Mouse (Mus musculus): ENCODE results near the gene Satb2. TPM values are rescaled to one million over a fixed set of nuclear protein-coding genes. Genes with fewer than 3 reads are reported as not detected.

The Satb2 gene
- polyA plus RNA-seq, 1 experiment from 2014 or later, result 0.90 TPM

- H3K4me3 ChIP-seq (ENCODE audit: low read depth, low read length), result no peak overlapping the region
- 65% methylated on average over 4 of the region's 4 CpGs for WGBS (ENCODE audit: insufficient replicate concordance)
- H3K9me3 ChIP-seq (replicated peaks; ENCODE audit: control insufficient read depth, low read length), result no peaks in the 10 kb centered on the region
- H3K27ac ChIP-seq (ENCODE audit: low read depth, low read length), result no peak overlapping the region
- no peak overlapping the region for H3K9ac ChIP-seq (ENCODE audit: low read depth, low read length)
- no peaks in the 10 kb centered on the region for H3K36me3 ChIP-seq (ENCODE audit: control insufficient read depth, insufficient read depth, low read length)
- H3K4me1 ChIP-seq (ENCODE audit: control insufficient read depth, insufficient read depth, low read length), result 0 out of 2 replicates have a peak, but pooled peaks cover 3% of the 10 kb centered on the region
- H3K4me2 ChIP-seq, result no peak overlapping the region
- H3K27me3 ChIP-seq (ENCODE audit: control insufficient read depth, insufficient read depth, low read length), result no peaks in the 10 kb centered on the region
- no peak for ATAC-seq (replicated peaks; ENCODE audit: insufficient number of reproducible peaks, low FRiP score, low TSS enrichment)
Observed at GRCm38 (mm10) chr1:56930096-56930495, 48.4 kb downstream of the Satb2 start.

DNA sequence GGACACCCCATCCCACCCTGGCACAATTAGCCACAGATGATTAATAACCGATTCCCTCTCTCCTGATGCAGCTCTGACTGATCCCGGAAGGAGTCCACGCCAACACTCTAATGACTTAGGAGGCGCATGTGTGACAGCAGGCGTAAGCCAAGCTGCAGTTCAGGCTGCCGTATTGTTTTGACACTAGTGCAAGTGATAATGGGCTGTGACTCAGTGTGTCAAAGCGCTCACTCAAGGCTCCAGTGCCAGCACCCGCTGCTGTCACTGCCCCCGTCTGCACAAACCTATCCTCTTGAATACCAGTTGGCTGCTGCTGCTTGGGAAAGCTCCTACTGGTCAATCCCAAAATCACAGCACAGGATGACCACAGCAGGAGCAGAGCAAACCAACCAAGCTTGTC, 49.7 kb downstream of the Satb2 start:
- Histone ChIP-seq H3K36me3 (ENCODE audit: control insufficient read depth, insufficient read depth, low read length) (no peaks in the 10 kb centered on the region), H3K4me2 (no peak overlapping the region), H3K9ac (ENCODE audit: low read depth, low read length) (no peak overlapping the region), H3K4me3 (ENCODE audit: low read depth, low read length) (no peak overlapping the region), H3K27ac (ENCODE audit: low read depth, low read length) (no peak overlapping the region), H3K9me3 (replicated peaks; ENCODE audit: control insufficient read depth, low read length) (no peaks in the 10 kb centered on the region), H3K4me1 (ENCODE audit: control insufficient read depth, insufficient read depth, low read length) (0 out of 2 replicates have a peak, but pooled peaks cover 3% of the 10 kb centered on the region), H3K27me3 (ENCODE audit: control insufficient read depth, insufficient read depth, low read length) (no peaks in the 10 kb centered on the region)
- WGBS (ENCODE audit: insufficient replicate concordance), result 42% methylated on average over 9 of the region's 9 CpGs
- ATAC-seq (replicated peaks; ENCODE audit: insufficient number of reproducible peaks, low FRiP score, low TSS enrichment), result no peak

- WGBS (ENCODE audit: insufficient replicate concordance), result 89% methylated on average over 8 of the region's 8 CpGs
- no peak overlapping the region for H3K4me2 ChIP-seq
- H3K9ac ChIP-seq (ENCODE audit: low read depth, low read length), result no peak overlapping the region
- no peak overlapping the region for H3K4me3 ChIP-seq (ENCODE audit: low read depth, low read length)
- no peaks in the 10 kb centered on the region for H3K36me3 ChIP-seq (ENCODE audit: control insufficient read depth, insufficient read depth, low read length)
- H3K27ac ChIP-seq (ENCODE audit: low read depth, low read length), result no peak overlapping the region
- no peaks in the 10 kb centered on the region for H3K4me1 ChIP-seq (ENCODE audit: control insufficient read depth, insufficient read depth, low read length)
- no peaks in the 10 kb centered on the region for H3K9me3 ChIP-seq (replicated peaks; ENCODE audit: control insufficient read depth, low read length)
- H3K27me3 ChIP-seq (ENCODE audit: control insufficient read depth, insufficient read depth, low read length), result no peaks in the 10 kb centered on the region
- ATAC-seq (replicated peaks; ENCODE audit: insufficient number of reproducible peaks, low FRiP score, low TSS enrichment), result no peak
Observed at GRCm38 (mm10) chr1:56920472-56920871, 58.0 kb downstream of the Satb2 start.

GRCm38 (mm10) chr1:56914279-56914678, 64.2 kb downstream of the Satb2 start:
- H3K36me3 ChIP-seq (ENCODE audit: control insufficient read depth, insufficient read depth, low read length), result no peaks in the 10 kb centered on the region
- no peaks in the 10 kb centered on the region for H3K9me3 ChIP-seq (replicated peaks; ENCODE audit: control insufficient read depth, low read length)
- no peak overlapping the region for H3K4me2 ChIP-seq
- no peak overlapping the region for H3K27ac ChIP-seq (ENCODE audit: low read depth, low read length)
- no peak for ATAC-seq (replicated peaks; ENCODE audit: insufficient number of reproducible peaks, low FRiP score, low TSS enrichment)
- H3K27me3 ChIP-seq (ENCODE audit: control insufficient read depth, insufficient read depth, low read length), result no peaks in the 10 kb centered on the region
- H3K9ac ChIP-seq (ENCODE audit: low read depth, low read length), result no peak overlapping the region
- no peak overlapping the region for H3K4me3 ChIP-seq (ENCODE audit: low read depth, low read length)
- no peaks in the 10 kb centered on the region for H3K4me1 ChIP-seq (ENCODE audit: control insufficient read depth, insufficient read depth, low read length)
- WGBS (ENCODE audit: insufficient replicate concordance), result 75% methylated on average over 6 of the region's 6 CpGs

DNA sequence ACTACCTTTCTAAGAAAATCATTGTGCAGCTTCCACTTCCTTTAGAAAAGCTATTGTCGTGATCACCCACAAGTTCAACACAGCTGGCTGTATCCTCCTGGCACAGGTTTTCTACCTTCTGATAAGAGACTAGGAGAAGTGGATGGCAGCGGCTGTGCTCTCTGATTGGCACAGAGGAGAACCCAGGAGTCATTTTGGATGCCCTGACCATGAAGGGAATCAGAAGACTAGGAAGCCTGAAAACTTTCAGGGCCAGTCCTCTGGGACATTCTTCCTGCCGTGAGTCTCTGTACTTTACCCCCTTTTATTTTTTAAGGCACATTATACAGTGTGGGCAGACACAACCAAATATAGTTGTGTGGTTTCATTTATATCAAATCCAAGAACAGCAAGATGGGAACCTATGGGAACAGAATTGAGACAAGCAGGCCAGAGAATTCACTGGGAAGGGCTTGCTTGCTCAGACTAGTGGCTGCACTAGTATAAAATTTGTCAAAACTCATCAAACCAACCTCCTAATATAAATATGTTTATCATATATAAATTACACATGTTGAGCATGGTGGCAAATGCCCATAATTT, 77.7 kb downstream of the Satb2 start:
- no peak for ATAC-seq (replicated peaks; ENCODE audit: insufficient number of reproducible peaks, low FRiP score, low TSS enrichment)
- 68% methylated on average over 3 of the region's 3 CpGs for WGBS (ENCODE audit: insufficient replicate concordance)
- H3K4me3 ChIP-seq (ENCODE audit: low read depth, low read length), result no peak overlapping the region
- H3K4me2 ChIP-seq, result no peak overlapping the region
- H3K4me1 ChIP-seq (ENCODE audit: control insufficient read depth, insufficient read depth, low read length), result no peaks in the 10 kb centered on the region
- no peak overlapping the region for H3K9ac ChIP-seq (ENCODE audit: low read depth, low read length)
- no peaks in the 10 kb centered on the region for H3K36me3 ChIP-seq (ENCODE audit: control insufficient read depth, insufficient read depth, low read length)
- H3K9me3 ChIP-seq (replicated peaks; ENCODE audit: control insufficient read depth, low read length), result no peaks in the 10 kb centered on the region
- H3K27me3 ChIP-seq (ENCODE audit: control insufficient read depth, insufficient read depth, low read length), result no peaks in the 10 kb centered on the region
- no peak overlapping the region for H3K27ac ChIP-seq (ENCODE audit: low read depth, low read length)

GRCm38 (mm10) chr1:56900187-56900586, 78.3 kb downstream of the Satb2 start:
- Histone ChIP-seq H3K27me3 (ENCODE audit: control insufficient read depth, insufficient read depth, low read length) (no peaks in the 10 kb centered on the region), H3K36me3 (ENCODE audit: control insufficient read depth, insufficient read depth, low read length) (no peaks in the 10 kb centered on the region), H3K4me2 (no peak overlapping the region), H3K27ac (ENCODE audit: low read depth, low read length) (no peak overlapping the region), H3K9me3 (replicated peaks; ENCODE audit: control insufficient read depth, low read length) (no peaks in the 10 kb centered on the region), H3K9ac (ENCODE audit: low read depth, low read length) (no peak overlapping the region), H3K4me1 (ENCODE audit: control insufficient read depth, insufficient read depth, low read length) (no peaks in the 10 kb centered on the region), H3K4me3 (ENCODE audit: low read depth, low read length) (no peak overlapping the region)
- 87% methylated on average over 9 of the region's 9 CpGs for WGBS (ENCODE audit: insufficient replicate concordance)
- no peak for ATAC-seq (replicated peaks; ENCODE audit: insufficient number of reproducible peaks, low FRiP score, low TSS enrichment)

DNA sequence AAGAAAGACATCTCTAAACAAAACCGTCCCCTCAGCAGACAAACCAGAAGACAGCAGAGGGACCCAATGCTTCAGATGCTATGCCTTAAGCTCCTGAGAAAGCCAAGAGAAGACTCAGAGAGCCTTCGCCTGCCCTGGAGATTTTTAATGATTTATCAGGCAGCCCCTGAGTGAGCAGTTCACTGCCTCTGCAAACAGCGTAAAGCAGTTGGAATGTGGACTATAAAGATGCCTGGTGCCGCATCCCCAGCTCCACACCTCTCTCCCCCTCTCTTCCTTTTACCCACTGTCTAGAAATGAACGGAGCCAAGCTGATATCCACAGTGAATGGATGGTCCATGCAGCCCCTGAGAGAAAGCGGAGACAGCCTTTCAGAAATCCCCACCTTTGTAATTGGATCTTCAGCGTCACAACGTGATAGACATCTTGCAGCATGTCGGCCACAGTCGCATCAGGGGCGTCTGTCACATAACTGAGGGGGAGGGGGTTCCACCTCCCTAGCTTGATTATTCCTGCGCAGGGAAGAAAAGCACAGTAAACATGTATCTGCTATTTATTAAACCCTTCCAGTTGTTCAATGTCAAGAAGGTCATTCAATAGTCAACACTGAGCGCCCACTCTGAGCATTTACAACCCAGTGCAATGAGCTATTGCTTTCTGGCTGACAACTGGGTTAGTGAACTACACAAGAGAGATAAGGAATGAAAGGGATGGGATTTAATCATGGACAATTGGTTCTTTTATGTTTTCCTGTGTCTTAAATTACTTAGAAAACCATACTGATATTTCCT, 79.6 kb downstream of the Satb2 start:
- no peak overlapping the region for H3K4me3 ChIP-seq (ENCODE audit: low read depth, low read length)
- H3K36me3 ChIP-seq (ENCODE audit: control insufficient read depth, insufficient read depth, low read length), result no peaks in the 10 kb centered on the region
- H3K4me2 ChIP-seq, result no peak overlapping the region; the same call in none of the 2 replicates
- H3K9ac ChIP-seq (ENCODE audit: low read depth, low read length), result no peak overlapping the region
- no peaks in the 10 kb centered on the region for H3K27me3 ChIP-seq (ENCODE audit: control insufficient read depth, insufficient read depth, low read length)
- H3K9me3 ChIP-seq (replicated peaks; ENCODE audit: control insufficient read depth, low read length), result no peaks in the 10 kb centered on the region
- ATAC-seq (replicated peaks; ENCODE audit: insufficient number of reproducible peaks, low FRiP score, low TSS enrichment), result no peak
- H3K4me1 ChIP-seq (ENCODE audit: control insufficient read depth, insufficient read depth, low read length), result no peaks in the 10 kb centered on the region
- no peak overlapping the region for H3K27ac ChIP-seq (ENCODE audit: low read depth, low read length)
- WGBS (ENCODE audit: insufficient replicate concordance), result 42% methylated on average over 13 of the region's 13 CpGs

- no peak overlapping the region for H3K4me2 ChIP-seq
- no peak overlapping the region for H3K4me3 ChIP-seq (ENCODE audit: low read depth, low read length)
- no peaks in the 10 kb centered on the region for H3K27me3 ChIP-seq (ENCODE audit: control insufficient read depth, insufficient read depth, low read length)
- WGBS (ENCODE audit: insufficient replicate concordance), result 86% methylated on average over 8 of the region's 8 CpGs
- no peaks in the 10 kb centered on the region for H3K9me3 ChIP-seq (replicated peaks; ENCODE audit: control insufficient read depth, low read length)
- no peaks in the 10 kb centered on the region for H3K36me3 ChIP-seq (ENCODE audit: control insufficient read depth, insufficient read depth, low read length)
- ATAC-seq (replicated peaks; ENCODE audit: insufficient number of reproducible peaks, low FRiP score, low TSS enrichment), result no peak
- H3K4me1 ChIP-seq (ENCODE audit: control insufficient read depth, insufficient read depth, low read length), result no peaks in the 10 kb centered on the region
- H3K9ac ChIP-seq (ENCODE audit: low read depth, low read length), result no peak overlapping the region
- H3K27ac ChIP-seq (ENCODE audit: low read depth, low read length), result no peak overlapping the region
Observed at GRCm38 (mm10) chr1:56897492-56898180, 80.8 kb downstream of the Satb2 start.
